Mouse (Mus musculus) CD4-positive, CD25-positive, alpha-beta regulatory T cell, adult 9 weeks (primary cell): ENCODE measurements around the gene Gm49337. TPM values are rescaled to one million over a fixed set of nuclear protein-coding genes. Genes with fewer than 3 reads are reported as not detected.

Experiments
- polyA plus RNA-seq: library from polyadenylated mRNA; unstranded; fragments of 100-300 nt; shearing (Covaris generic); gene quantifications from one replicate; pipeline ENCODE4 v1.2.1, GENCODE M21; 2017

The Gm49337 gene
- polyA plus RNA-seq, result not detected

GRCm38 (mm10) chr4:116173072-116173471 lies at the start of gene Gm49337, which contains the start of gene 1700042G07Rik:
Gene Gm49337, plus strand, starts transcription at chr4:116173384.
Gene 1700042G07Rik, plus strand, starts transcription at chr4:116173372.

GRCm38 (mm10) chr4:116123602-116124519 lies 49.3 kb upstream of the Gm49337 start, which contains the start of the genes Rad54l and Pomgnt1:
Gene Rad54l, minus strand, starts transcription at chr4:116123690.
Gene Pomgnt1, plus strand, starts transcription at chr4:116123840.

GRCm38 (mm10) chr4:116151238-116151637 lies 21.9 kb upstream of the Gm49337 start, which contains the start of gene Lurap1:
Gene Lurap1, minus strand, starts transcription at chr4:116151338.

GRCm38 (mm10) chr4:116167404-116167803 lies 5.8 kb upstream of the Gm49337 start, which contains the start of gene Tspan1:
Gene Tspan1, minus strand, starts transcription at chr4:116167601.

GRCm38 (mm10) chr4:116221140-116221851 lies 48.1 kb downstream of the Gm49337 start, which contains the start of gene Pik3r3:
Gene Pik3r3, plus strand, starts transcription at chr4:116221618.

Other genes starting within 250 kb of the Gm49337 start
- gene Dmbx1, start 233.5 kb upstream of the Gm49337 start, polyA plus RNA-seq, result not detected
- 98.4 TPM for gene Faah, start 155.5 kb upstream of the Gm49337 start, polyA plus RNA-seq
- 35.7 TPM for gene Nsun4, start 119.5 kb upstream of the Gm49337 start, polyA plus RNA-seq
- 528 TPM for gene Uqcrh, start 98.3 kb upstream of the Gm49337 start, polyA plus RNA-seq
- gene Lrrc41, start 98.1 kb upstream of the Gm49337 start, polyA plus RNA-seq, result 34.5 TPM
- gene Rad54l, start 49.7 kb upstream of the Gm49337 start, polyA plus RNA-seq, result 4.3 TPM
- gene Pomgnt1, start 49.5 kb upstream of the Gm49337 start, polyA plus RNA-seq, result 6.9 TPM
- gene Lurap1, start 22.0 kb upstream of the Gm49337 start, polyA plus RNA-seq, result 0.26 TPM
- gene Tspan1, start 5.8 kb upstream of the Gm49337 start, polyA plus RNA-seq, result not detected
- not detected for gene 1700042G07Rik, start within 50 bp of the Gm49337 start, polyA plus RNA-seq
- gene Pik3r3, start 48.2 kb downstream of the Gm49337 start, polyA plus RNA-seq, result 3.8 TPM